ENCODE assay signal across 8 mouse cellular contexts in genomic region chr8:72421362-72422335, GRCm38 (mm10). TPM values are rescaled to one million over a fixed set of nuclear protein-coding genes. Genes with fewer than 3 reads are reported as not detected.
A peak's percentile ranks its signal among the peaks of the same experiment; 100 is the strongest.
DNase-seq lines count a peak whose midpoint lies in the region; ATAC-seq and TF ChIP-seq lines count a peak whose summit lies in the region.

TSS of gene Eps15l1 (minus strand) at chr8:72421460.

- no peak for TF ChIP-seq CTCF in G1E (IDR thresholded peaks at IDR 0.05; ENCODE audit: low read depth, low read length)
- TF ChIP-seq CTCF in layer of hippocampus, adult 2 months (conservative IDR thresholded peaks at IDR 0.05) = no peak
- TF ChIP-seq CTCF in lung, embryonic 14.5 days (IDR thresholded peaks at IDR 0.05; ENCODE audit: low read depth) = no peak
- no peak for TF ChIP-seq CTCF in olfactory bulb, adult 2 months (IDR thresholded peaks at IDR 0.05; ENCODE audit: insufficient read depth, low read depth, low read length)
- TF ChIP-seq CTCF in thymus, adult 2 months (IDR thresholded peaks at IDR 0.05; ENCODE audit: borderline replicate concordance, control insufficient read depth, extremely low read depth, insufficient read depth, low read length, poor library complexity) = 0 out of 2 replicates have a peak, but pooled peaks have one; percentile 60

- peak; percentile 88 for TF ChIP-seq POLR2A in olfactory bulb, adult 2 months (IDR thresholded peaks at IDR 0.05; ENCODE audit: insufficient read depth, low read depth, low read length)
- peak; percentile 91 for TF ChIP-seq POLR2A in thymus, adult 2 months (IDR thresholded peaks at IDR 0.05; ENCODE audit: control insufficient read depth, extremely low read depth, insufficient read depth, low read length, poor library complexity)

- no peaks in the 10 kb centered on the region for H3K27me3 ChIP-seq in G1E (ENCODE audit: insufficient read depth, low read length)
- no peaks in the 10 kb centered on the region for H3K27me3 ChIP-seq in forebrain, embryonic 16.5 days (replicated peaks; ENCODE audit: control insufficient read depth, insufficient read depth, low read length)
- no peaks in the 10 kb centered on the region for H3K27me3 ChIP-seq in lung, embryonic 14.5 days (ENCODE audit: insufficient read depth, low read length)
- no peaks in the 10 kb centered on the region for H3K27me3 ChIP-seq in thymus, adult 2 months (ENCODE audit: control insufficient read depth, insufficient read depth, low read length)

- peaks cover 48% of the 10 kb centered on the region for H3K4me1 ChIP-seq in G1E (ENCODE audit: insufficient read depth, low read depth, low read length)
- peaks cover 37% of the 10 kb centered on the region for H3K4me1 ChIP-seq in forebrain, embryonic 16.5 days (replicated peaks; ENCODE audit: control insufficient read depth, insufficient read depth, low read length)
- peaks cover 7% of the 10 kb centered on the region for H3K4me1 ChIP-seq in lung, embryonic 14.5 days (ENCODE audit: insufficient read depth)
- H3K4me1 ChIP-seq in olfactory bulb, adult 2 months (ENCODE audit: control insufficient read depth, insufficient read depth, low read length) = peaks cover 21% of the 10 kb centered on the region
- peaks cover 8% of the 10 kb centered on the region for H3K4me1 ChIP-seq in thymus, adult 2 months (replicated peaks; ENCODE audit: control insufficient read depth, insufficient read depth, low read length)

- DNase-seq in G1E (ENCODE audit: low spot score) = peak; percentile 93
- DNase-seq in cerebellum, adult 18-20 months = peak; percentile 98 to 99
- DNase-seq in heart, postnatal 36 days = peak; percentile 98 to 99
- DNase-seq in layer of hippocampus, adult 2 months (ENCODE audit: low spot score in 2 of 2) = peak; percentile 97
- DNase-seq in lung, embryonic 14.5 days = peak; percentile 100
- peak; percentile 99 for DNase-seq in thymus, adult 2 months

- peak; percentile 97 for ATAC-seq in G1E (ENCODE audit: extremely low read depth, insufficient number of reproducible peaks, low FRiP score, poor library complexity, severe bottlenecking)
- ATAC-seq in forebrain, embryonic 16.5 days = peak; percentile 98
- peak; percentile 98 for ATAC-seq in lung, embryonic 14.5 days (ENCODE audit: insufficient read depth)

- peak within 1 kb of the TSS; percentile 84 for H3K4me3 ChIP-seq in G1E (ENCODE audit: low read depth, low read length)
- H3K4me3 ChIP-seq in forebrain, embryonic 16.5 days (replicated peaks; ENCODE audit: low read length) = peak within 1 kb of the TSS; percentile 89
- H3K4me3 ChIP-seq in layer of hippocampus, adult 2 months = peak within 1 kb of the TSS; percentile 72
- peak within 1 kb of the TSS; percentile 79 for H3K4me3 ChIP-seq in lung, embryonic 14.5 days (ENCODE audit: low read depth, low read length)
- peak within 1 kb of the TSS; percentile 88 for H3K4me3 ChIP-seq in olfactory bulb, adult 2 months (ENCODE audit: insufficient read depth, low read depth, low read length)
- H3K4me3 ChIP-seq in thymus, adult 2 months (ENCODE audit: control insufficient read depth, insufficient read depth, low read length) = peak within 1 kb of the TSS; percentile 74

- H3K4me2 ChIP-seq in forebrain, embryonic 16.5 days (ENCODE audit: low read length) = peak within 1 kb of the TSS; percentile 72
- H3K4me2 ChIP-seq in lung, embryonic 14.5 days = peak within 1 kb of the TSS; percentile 84

- H3K9me3 ChIP-seq in G1E (replicated peaks) = no peaks in the 10 kb centered on the region
- no peaks in the 10 kb centered on the region for H3K9me3 ChIP-seq in forebrain, embryonic 16.5 days (ENCODE audit: control insufficient read depth, low read length)
- H3K9me3 ChIP-seq in lung, embryonic 14.5 days (ENCODE audit: low read depth, low read length) = no peaks in the 10 kb centered on the region

- under 1% methylated on average over 48 of the region's 48 CpGs for WGBS in forebrain, embryonic 16.5 days
- under 1% methylated on average over 48 of the region's 48 CpGs for WGBS in lung, embryonic 14.5 days
- WGBS in olfactory bulb, adult 2 months = under 1% methylated on average over 48 of the region's 48 CpGs
- WGBS in thymus, adult 2 months = 2% methylated on average over 48 of the region's 48 CpGs

- H3K27ac ChIP-seq in forebrain, embryonic 16.5 days (ENCODE audit: low read length) = peak within 1 kb of the TSS; percentile 90
- H3K27ac ChIP-seq in layer of hippocampus, adult 2 months = peak within 1 kb of the TSS; percentile 95
- peak within 1 kb of the TSS; percentile 79 for H3K27ac ChIP-seq in lung, embryonic 14.5 days (ENCODE audit: low read depth)
- peak within 1 kb of the TSS; percentile 78 for H3K27ac ChIP-seq in olfactory bulb, adult 2 months (ENCODE audit: insufficient read depth, low read depth, low read length)
- H3K27ac ChIP-seq in thymus, adult 2 months (ENCODE audit: control insufficient read depth, insufficient read depth, low read length) = no peak within 1 kb of the TSS

- H3K9ac ChIP-seq in forebrain, embryonic 16.5 days (replicated peaks; ENCODE audit: low read depth, low read length) = peak within 1 kb of the TSS; percentile 94
- peak within 1 kb of the TSS; percentile 84 for H3K9ac ChIP-seq in lung, embryonic 14.5 days

- peaks cover 32% of the 10 kb centered on the region for H3K36me3 ChIP-seq in G1E (replicated peaks)
- H3K36me3 ChIP-seq in forebrain, embryonic 16.5 days (ENCODE audit: control insufficient read depth, insufficient read depth) = no peaks in the 10 kb centered on the region
- H3K36me3 ChIP-seq in lung, embryonic 14.5 days (ENCODE audit: insufficient read depth) = 0 out of 2 replicates have a peak, but pooled peaks cover 3% of the 10 kb centered on the region
- no peaks in the 10 kb centered on the region for H3K36me3 ChIP-seq in thymus, adult 2 months (ENCODE audit: control insufficient read depth, insufficient read depth, low read length)

- intact Hi-C loops in heart, postnatal 36 days (cut with DNase I) = loop anchor here (2.0 to 5.0 kb wide), 3 partner anchors 17 to 126 kb away; partner anchors contain the start of genes Med26 and Slc35e1

RNA-seq across cellular contexts. Expression of gene Eps15l1, which starts in this region (rescaled TPM):
- total RNA-seq in G1E (2014; fragmentation: Nextera tagmentation) = 95.7 and 110 TPM in 2 replicates
- 31.9 and 37.2 TPM in 2 replicates for total RNA-seq in G1E (2017)
- 10.8 and 16.7 TPM in 2 replicates for polyA plus RNA-seq in G1E (2012)
- polyA plus RNA-seq in forebrain, embryonic 16.5 days (2015; fragmentation: Nextera tagmentation; extraction: Ambion mirVana) = 67.3 and 68.0 TPM in 2 replicates
- total RNA-seq in heart, postnatal 36 days (2021) = 10 to 100 TPM; 41.5 to 43.0 TPM
- 10 to 100 TPM; 69.7 to 75.1 TPM for total RNA-seq in layer of hippocampus, adult 2 months (2021)
- 68.6 and 69.4 TPM in 2 replicates for polyA plus RNA-seq in lung, embryonic 14.5 days (2014; fragmentation: Nextera tagmentation; extraction: Ambion mirVana)
- polyA plus RNA-seq in olfactory bulb, adult 2 months (2012; ENCODE audit: insufficient read depth, insufficient read length, low replicate concordance, missing spikeins) = 130 and 148 TPM in 2 replicates
- polyA plus RNA-seq in thymus, adult 2 months (2012; rRNA removed) = 87.2 and 91.4 TPM in 2 replicates
